Mouse (Mus musculus) hindbrain, embryonic 14.5 days (tissue): Measurements from ENCODE around the gene Usp15. TPM values are rescaled to one million over a fixed set of nuclear protein-coding genes. Genes with fewer than 3 reads are reported as not detected.

Source experiments
- ATAC-seq: fragments of 200-750 bp; cut with Nextera tagmentation; 2 replicates; pipeline ENCODE4 v1.8.0; 2017; ENCODE audit warnings: moderate number of reproducible peaks, mild to moderate bottlenecking, moderate TSS enrichment, moderate library complexity; ENCODE audit not compliant: low FRiP score
- DNase-seq: peaks from one replicate; pipeline ENCODE4 v3.0.0-alpha.2; 2015; ENCODE audit warnings: low spot score
- H3K27ac ChIP-seq: fragments of 300-500 bp; sonication (generic); 2 replicates; pipeline ENCODE4 v1.5.1; 2014; ENCODE audit warnings: mild to moderate bottlenecking, moderate library complexity
- H3K27me3 ChIP-seq: fragments of 300-500 bp; sonication (generic); 2 replicates; pipeline ENCODE4 v1.6.1; 2014; ENCODE audit warnings: mild to moderate bottlenecking, low read length, mixed read lengths; ENCODE audit not compliant: control insufficient read depth, insufficient read depth
- H3K36me3 ChIP-seq: fragments of 300-500 bp; sonication (generic); replicated peaks from 2 replicates; pipeline ENCODE4 v1.6.1; 2014; ENCODE audit not compliant: control insufficient read depth, insufficient read depth
- H3K4me1 ChIP-seq: fragments of 300-500 bp; sonication (generic); replicated peaks from 2 replicates; pipeline ENCODE4 v1.6.1; 2014; ENCODE audit warnings: antibody characterized with exemption, low read length, mixed read lengths; ENCODE audit not compliant: control insufficient read depth, insufficient read depth
- H3K4me2 ChIP-seq: fragments of 300-500 bp; sonication (generic); replicated peaks from 2 replicates; pipeline ENCODE4 v1.6.1; 2014; ENCODE audit warnings: mild to moderate bottlenecking, moderate library complexity
- H3K4me3 ChIP-seq: fragments of 300-500 bp; sonication (generic); replicated peaks from 2 replicates; pipeline ENCODE4 v1.5.1; 2014; ENCODE audit warnings: mild to moderate bottlenecking, low read length
- H3K9ac ChIP-seq: fragments of 300-500 bp; sonication (generic); 2 replicates; pipeline ENCODE4 v1.6.1; 2014
- H3K9me3 ChIP-seq: fragments of 300-500 bp; sonication (generic); 2 replicates; pipeline ENCODE4 v1.6.1; 2016; ENCODE audit warnings: low read length; ENCODE audit not compliant: control insufficient read depth
- WGBS: fragments of 180-500 bp; shearing (Covaris S2); extraction: QIAGEN DNeasy Blood & Tissue Kit; methylation state at CpG from one replicate; pipeline ENCODE4 v1.1.7; 2014; 5-methylcytosine and 5-hydroxymethylcytosine counted together
- polyA plus RNA-seq: library from polyadenylated mRNA; unstranded; fragments of >200 nt; fragmentation: Nextera tagmentation; extraction: Ambion mirVana; gene quantifications from 2 replicates; pipeline ENCODE4 v1.2.1, GENCODE M21; 2014

Gene Usp15
- polyA plus RNA-seq, 1 experiment from 2014 or later, result 99.7 TPM

DNA sequence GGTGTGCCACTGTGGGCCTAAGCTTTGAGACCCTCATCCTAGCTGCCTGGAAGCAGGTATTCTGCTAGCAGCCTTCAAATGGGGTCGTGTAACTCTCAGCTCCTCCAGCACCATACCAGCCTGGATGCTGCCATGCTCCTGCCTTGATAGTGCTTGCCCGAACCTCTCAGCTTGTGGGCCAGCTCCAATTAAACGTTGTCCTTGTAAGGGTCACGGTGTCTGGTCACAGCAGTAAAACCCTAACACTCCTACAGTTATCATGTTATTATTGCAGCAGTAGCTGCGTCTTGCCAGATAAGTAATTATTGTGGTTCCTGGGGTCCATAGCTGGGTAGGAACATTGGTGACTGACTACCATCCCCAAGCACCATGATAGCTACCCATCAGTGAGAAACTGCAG, 4.2 kb upstream of the Usp15 start:
- no peak overlapping the region for H3K4me3 ChIP-seq
- 93% methylated on average over 5 of the region's 5 CpGs for WGBS
- no peak for DNase-seq
- no peak overlapping the region for H3K27ac ChIP-seq
- H3K9me3 ChIP-seq, result no peaks in the 10 kb centered on the region
- H3K36me3 ChIP-seq, result no peaks in the 10 kb centered on the region
- no peak overlapping the region for H3K4me2 ChIP-seq
- no peak for ATAC-seq
- H3K9ac ChIP-seq, result no peak overlapping the region
- H3K4me1 ChIP-seq, result no peaks in the 10 kb centered on the region
- no peaks in the 10 kb centered on the region for H3K27me3 ChIP-seq

DNA sequence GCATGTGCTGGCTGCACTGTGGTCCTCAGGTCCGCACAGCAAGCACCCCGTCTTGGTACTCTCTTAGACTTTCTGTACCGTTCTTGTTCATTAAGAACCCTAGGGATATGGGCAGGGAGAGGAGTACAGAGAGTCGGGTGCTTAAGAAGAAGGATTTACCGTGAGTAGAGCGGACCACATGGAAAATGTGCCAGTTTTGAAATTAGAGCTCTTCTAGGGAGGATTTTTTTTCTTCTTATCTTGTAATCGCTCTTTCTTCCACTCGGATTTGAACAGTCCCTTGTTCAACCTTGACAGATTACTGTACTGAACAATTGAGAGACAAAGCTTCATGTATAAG, 3.5 kb upstream of the Usp15 start:
- Histone ChIP-seq H3K9ac (no peak overlapping the region), H3K27me3 (no peaks in the 10 kb centered on the region), H3K4me1 (peaks cover 5% of the 10 kb centered on the region), H3K4me3 (no peak overlapping the region), H3K27ac (no peak overlapping the region), H3K4me2 (no peak overlapping the region), H3K36me3 (no peaks in the 10 kb centered on the region), H3K9me3 (no peaks in the 10 kb centered on the region)
- DNase-seq (no peak), ATAC-seq (no peak)
- 93% methylated on average over 8 of the region's 8 CpGs for WGBS

DNA sequence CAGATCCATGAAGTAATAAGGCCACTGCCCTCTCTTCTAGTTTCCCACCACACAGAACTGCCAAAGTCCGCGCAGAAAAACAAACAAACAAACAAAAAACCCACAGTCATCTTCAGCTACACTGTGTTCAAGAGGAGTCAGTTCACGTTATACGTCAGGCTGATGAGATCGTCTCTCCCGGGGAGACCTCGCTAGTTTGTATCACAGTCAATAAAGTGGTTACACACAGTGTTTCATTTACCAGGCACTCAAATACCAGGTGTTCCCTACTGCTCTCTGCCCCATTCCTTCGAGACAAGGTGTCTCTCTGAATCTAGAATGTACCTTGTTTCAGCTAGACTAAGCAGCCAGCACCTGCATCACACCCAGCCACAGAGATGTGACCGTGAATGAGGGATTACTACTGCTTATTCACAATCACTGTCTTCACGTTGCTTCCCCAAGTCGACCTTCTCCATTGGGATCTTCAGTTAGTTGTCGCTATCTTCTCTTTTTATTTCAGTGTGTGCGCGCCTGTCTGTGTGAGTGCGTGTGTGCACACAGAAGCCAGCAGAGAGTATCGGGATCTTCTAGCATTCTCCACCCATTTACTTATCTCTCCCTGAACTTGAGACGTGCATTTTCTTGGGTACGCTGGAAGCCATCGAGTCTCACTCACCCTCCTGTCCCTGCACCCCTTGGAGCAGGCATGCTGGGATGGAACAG, 3.0 kb upstream of the Usp15 start:
- 84% methylated on average over 19 of the region's 19 CpGs for WGBS
- H3K27ac ChIP-seq, result no peak overlapping the region

DNA sequence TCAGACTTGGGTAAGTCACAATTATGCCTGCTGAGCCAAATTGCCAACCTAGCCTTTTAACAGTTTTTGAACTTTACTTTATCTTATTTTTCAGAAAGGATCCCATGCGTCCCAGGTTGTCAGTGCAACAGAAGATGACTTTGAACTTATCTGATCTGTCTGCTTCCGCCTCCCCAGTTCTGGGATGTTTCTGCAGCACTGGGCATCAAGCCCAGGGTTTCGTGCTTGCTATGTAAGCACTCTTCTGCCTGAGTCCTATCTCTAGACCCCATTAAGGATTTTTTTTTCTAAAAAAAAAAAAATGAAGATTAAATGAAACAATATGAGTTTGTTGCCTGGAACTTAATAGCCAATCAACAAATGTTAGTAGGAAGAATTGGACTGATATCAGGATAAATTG, 2.3 kb upstream of the Usp15 start:
- Histone ChIP-seq H3K9me3 (no peaks in the 10 kb centered on the region), H3K4me2 (no peak overlapping the region), H3K36me3 (no peaks in the 10 kb centered on the region), H3K4me3 (no peak overlapping the region), H3K4me1 (peaks cover 10% of the 10 kb centered on the region), H3K27ac (no peak overlapping the region), H3K27me3 (no peaks in the 10 kb centered on the region), H3K9ac (no peak overlapping the region)
- ATAC-seq (no peak), DNase-seq (no peak)
- 88% methylated on average over 3 of the region's 3 CpGs for WGBS

More for the DNA sequence above, 3.0 kb upstream of the Usp15 start:
- no peak for DNase-seq
- Histone ChIP-seq H3K4me3 (no peak overlapping the region), H3K36me3 (no peaks in the 10 kb centered on the region), H3K4me2 (no peak overlapping the region), H3K9me3 (no peaks in the 10 kb centered on the region), H3K9ac (no peak overlapping the region), H3K27me3 (no peaks in the 10 kb centered on the region), H3K4me1 (peaks cover 10% of the 10 kb centered on the region)
- ATAC-seq, result no peak

DNA sequence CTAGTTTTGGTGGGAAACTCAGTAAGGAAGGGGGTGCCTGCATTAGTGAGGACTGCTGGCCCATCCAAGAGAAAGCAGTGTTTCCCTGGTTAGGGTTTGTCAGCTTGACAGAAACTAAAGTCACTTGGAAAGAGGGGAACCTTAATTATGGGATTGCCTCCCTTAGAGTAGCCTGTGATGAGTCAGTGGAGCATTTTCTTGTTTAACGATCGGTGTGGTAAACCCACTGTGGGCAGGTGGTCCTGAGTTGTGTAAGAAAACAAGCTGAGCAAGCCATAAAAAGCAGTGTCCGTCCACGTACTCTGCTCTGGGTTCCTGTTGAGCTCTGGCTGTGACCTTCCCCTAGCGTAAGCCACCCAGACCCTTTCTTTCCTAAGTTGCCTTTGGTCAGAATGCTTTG, 1.4 kb upstream of the Usp15 start:
- Histone ChIP-seq H3K27ac (no peak overlapping the region), H3K4me1 (peaks cover 10% of the 10 kb centered on the region), H3K27me3 (no peaks in the 10 kb centered on the region), H3K9ac (no peak overlapping the region), H3K9me3 (no peaks in the 10 kb centered on the region), H3K4me3 (no peak overlapping the region), H3K36me3 (no peaks in the 10 kb centered on the region), H3K4me2 (no peak overlapping the region)
- no peak for ATAC-seq
- WGBS, result 79% methylated on average over 5 of the region's 5 CpGs
- no peak for DNase-seq

DNA sequence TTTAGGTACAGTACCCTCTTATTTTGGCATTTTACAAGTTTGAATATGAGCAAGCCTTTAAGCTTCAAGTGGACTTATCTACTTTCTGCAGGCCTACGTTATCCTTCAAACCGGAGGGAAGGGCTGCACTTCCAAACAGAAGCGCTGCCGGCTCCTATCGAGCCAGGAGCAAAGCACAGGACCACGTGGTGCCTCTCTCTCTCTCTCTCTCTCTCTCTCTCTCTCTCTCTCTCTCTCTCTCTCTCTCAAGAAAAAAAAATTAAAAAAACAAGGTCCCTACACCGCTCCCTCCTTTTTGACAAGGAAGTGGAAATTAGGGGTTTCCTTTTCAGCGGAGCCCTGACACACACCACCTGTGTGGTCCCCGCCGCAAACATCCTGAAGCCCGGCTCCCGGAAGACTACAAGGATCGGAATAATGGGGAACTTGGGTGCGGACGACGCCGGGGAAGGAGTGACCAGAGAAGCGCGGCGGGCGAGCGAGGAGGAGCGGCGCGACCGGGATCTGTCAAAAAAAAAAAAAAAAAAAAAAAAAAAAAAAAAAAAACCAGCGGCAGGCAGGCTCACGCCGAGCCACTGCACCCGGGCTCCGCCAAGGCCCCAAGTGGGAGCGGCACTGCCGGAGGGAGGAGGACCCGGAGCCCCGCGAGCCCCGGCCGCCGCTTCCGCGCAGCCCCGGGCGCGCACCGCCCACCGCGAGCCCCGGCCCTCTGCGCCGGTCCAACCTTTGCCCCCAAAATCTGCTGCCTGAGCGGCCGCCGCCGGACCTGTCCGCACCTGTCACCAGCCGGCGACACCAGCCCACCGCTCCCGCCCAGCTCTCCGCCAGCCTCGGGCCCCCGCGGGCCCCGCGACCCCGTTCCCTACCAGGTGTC, 597 bp downstream of the Usp15 start:
- H3K4me3 ChIP-seq, result peak overlapping the region; percentile 96
- peaks cover 10% of the 10 kb centered on the region for H3K4me1 ChIP-seq
- H3K4me2 ChIP-seq, result peak overlapping the region; percentile 64
- no peaks in the 10 kb centered on the region for H3K36me3 ChIP-seq
- WGBS, result 1% methylated on average over 62 of the region's 66 CpGs
- ATAC-seq (peak; percentile 70), DNase-seq (peak; percentile 68)
- H3K9ac ChIP-seq, result peak overlapping the region; percentile 95
- H3K27me3 ChIP-seq, result no peaks in the 10 kb centered on the region
- H3K9me3 ChIP-seq, result no peaks in the 10 kb centered on the region
- H3K27ac ChIP-seq, result peak overlapping the region; percentile 96

DNA sequence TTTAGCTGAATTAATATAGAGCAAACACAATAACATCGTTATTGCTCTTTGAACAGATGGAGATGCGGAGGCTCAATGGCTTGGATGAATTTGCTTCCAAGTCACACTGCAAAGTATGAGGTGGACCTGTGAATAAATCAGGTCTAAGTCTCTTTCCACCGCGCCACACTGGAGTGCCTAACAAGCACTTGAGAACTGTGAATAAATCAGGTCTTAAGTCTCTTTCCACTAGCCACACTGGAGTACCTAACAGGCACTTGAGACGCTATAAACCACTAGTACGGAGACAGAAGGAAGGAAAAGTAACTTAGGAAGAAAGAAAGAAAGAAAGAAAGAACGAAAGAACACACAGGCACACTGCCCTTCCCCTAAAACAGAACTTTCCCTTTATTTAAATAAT, 1.3 kb downstream of the Usp15 start:
- peaks cover 10% of the 10 kb centered on the region for H3K4me1 ChIP-seq
- 18% methylated on average over 7 of the region's 7 CpGs for WGBS
- peak overlapping the region; percentile 95 for H3K9ac ChIP-seq
- no peak for DNase-seq
- no peaks in the 10 kb centered on the region for H3K9me3 ChIP-seq
- peak overlapping the region; percentile 96 for H3K4me3 ChIP-seq
- no peak for ATAC-seq
- no peaks in the 10 kb centered on the region for H3K36me3 ChIP-seq
- H3K27ac ChIP-seq, result no peak overlapping the region
- H3K4me2 ChIP-seq, result peak overlapping the region; percentile 64
- H3K27me3 ChIP-seq, result no peaks in the 10 kb centered on the region

DNA sequence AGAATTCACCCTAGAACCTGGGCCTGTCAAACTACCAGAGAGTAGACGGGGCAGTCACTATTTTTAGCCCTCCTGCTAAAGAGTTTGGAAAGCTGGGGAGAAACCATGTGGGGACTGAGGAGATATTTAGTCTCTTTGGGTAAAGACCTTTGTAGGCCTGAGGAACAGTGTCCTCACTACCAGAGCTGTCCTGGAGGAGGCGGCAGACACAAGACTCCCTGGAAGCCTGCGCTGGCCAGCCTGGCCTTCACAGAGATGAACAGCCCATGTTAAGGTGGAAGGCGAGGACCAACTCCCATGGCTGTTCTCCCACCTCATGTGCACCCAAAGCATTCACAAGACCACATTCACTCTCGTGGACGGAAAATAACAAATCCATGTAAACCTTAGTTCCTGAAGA, 5.8 kb downstream of the Usp15 start:
- no peak for ATAC-seq
- DNase-seq, result no peak
- H3K9me3 ChIP-seq, result no peaks in the 10 kb centered on the region
- H3K9ac ChIP-seq, result no peak overlapping the region
- no peak overlapping the region for H3K27ac ChIP-seq
- H3K4me2 ChIP-seq, result no peak overlapping the region
- no peaks in the 10 kb centered on the region for H3K36me3 ChIP-seq
- H3K27me3 ChIP-seq, result no peaks in the 10 kb centered on the region
- peaks cover 18% of the 10 kb centered on the region for H3K4me1 ChIP-seq
- no peak overlapping the region for H3K4me3 ChIP-seq
- 80% methylated on average over 6 of the region's 6 CpGs for WGBS

DNA sequence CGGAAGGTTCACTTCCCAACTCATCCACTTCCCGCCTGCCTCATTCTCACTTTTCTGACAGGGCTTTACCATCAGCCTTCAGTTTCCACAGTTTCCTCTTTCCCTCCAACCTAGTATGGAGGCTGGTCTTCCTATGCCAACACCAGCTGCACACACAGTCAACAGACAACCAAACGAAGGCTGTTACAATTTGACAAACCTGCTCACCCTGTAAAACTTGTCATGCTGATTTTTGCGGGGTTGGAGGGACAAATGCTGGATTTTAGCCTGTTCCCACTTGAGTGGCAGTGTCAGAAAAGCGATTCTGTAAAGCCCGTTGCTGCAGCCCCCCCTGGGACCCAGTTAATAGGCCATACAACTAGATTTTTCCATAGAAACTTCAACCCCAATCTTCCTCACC, 9.5 kb downstream of the Usp15 start:
- Histone ChIP-seq H3K9ac (no peak overlapping the region), H3K4me2 (no peak overlapping the region), H3K36me3 (no peaks in the 10 kb centered on the region), H3K27ac (no peak overlapping the region), H3K9me3 (no peaks in the 10 kb centered on the region), H3K4me3 (no peak overlapping the region), H3K4me1 (peaks cover 11% of the 10 kb centered on the region; the same call in 1 of the 2 replicates), H3K27me3 (no peaks in the 10 kb centered on the region)
- ATAC-seq (no peak), DNase-seq (no peak)
- 83% methylated on average over 6 of the region's 6 CpGs for WGBS
